Mouse (Mus musculus) heart, embryonic 11.5 days (tissue): ENCODE data around the gene Agbl1. TPM values are rescaled to one million over a fixed set of nuclear protein-coding genes. Genes with fewer than 3 reads are reported as not detected.

Source experiments
- ATAC-seq: fragments of 200-750 bp; cut with Nextera tagmentation; replicated peaks from 2 replicates; pipeline ENCODE4 v1.8.0; 2017; ENCODE audit warnings: moderate library complexity; ENCODE audit not compliant: insufficient number of reproducible peaks, low FRiP score, low TSS enrichment
- H3K27ac ChIP-seq: fragments of 300-500 bp; sonication (generic); 2 replicates; pipeline ENCODE4 v1.5.1; 2014; ENCODE audit warnings: mild to moderate bottlenecking, low read depth, low read length
- H3K27me3 ChIP-seq: fragments of 300-500 bp; sonication (generic); 2 replicates; pipeline ENCODE4 v1.6.1; 2014; ENCODE audit warnings: mild to moderate bottlenecking, low read length, mixed read lengths; ENCODE audit not compliant: control insufficient read depth, insufficient read depth
- H3K36me3 ChIP-seq: fragments of 300-500 bp; sonication (generic); 2 replicates; pipeline ENCODE4 v1.6.1; 2014; ENCODE audit warnings: mild to moderate bottlenecking, low read length, moderate library complexity, mixed read lengths; ENCODE audit not compliant: control insufficient read depth, insufficient read depth
- H3K4me1 ChIP-seq: fragments of 300-500 bp; sonication (generic); 2 replicates; pipeline ENCODE4 v1.6.1; 2014; ENCODE audit warnings: low read length; ENCODE audit not compliant: control insufficient read depth, insufficient read depth
- H3K4me2 ChIP-seq: fragments of 300-500 bp; sonication (generic); 2 replicates; pipeline ENCODE4 v1.6.1; 2014; ENCODE audit warnings: mild to moderate bottlenecking, moderate library complexity
- H3K4me3 ChIP-seq: fragments of 300-500 bp; sonication (generic); 2 replicates; pipeline ENCODE4 v1.5.1; 2014; ENCODE audit warnings: low read depth, low read length
- H3K9ac ChIP-seq: fragments of 300-500 bp; sonication (generic); 2 replicates; pipeline ENCODE4 v1.6.1; 2014; ENCODE audit warnings: mild to moderate bottlenecking, low read depth, low read length, moderate library complexity
- H3K9me3 ChIP-seq: fragments of 300-500 bp; sonication (generic); replicated peaks from 2 replicates; pipeline ENCODE4 v1.6.1; 2016; ENCODE audit warnings: low read length; ENCODE audit not compliant: control insufficient read depth
- WGBS: fragments of 180-500 bp; shearing (Covaris S2); extraction: QIAGEN DNeasy Blood & Tissue Kit; methylation state at CpG from one replicate; pipeline ENCODE4 v1.1.7; 2014; ENCODE audit not compliant: insufficient replicate concordance; 5-methylcytosine and 5-hydroxymethylcytosine counted together
- polyA plus RNA-seq: library from polyadenylated mRNA; unstranded; fragments of >200 nt; fragmentation: Nextera tagmentation; extraction: Ambion mirVana; gene quantifications from 2 replicates; pipeline ENCODE4 v1.2.1, GENCODE M21; 2014

Agbl1 gene
- polyA plus RNA-seq, 1 experiment from 2014 or later = not detected

GRCm38 (mm10) chr7:77029019-77029418, 799.3 kb downstream of the Agbl1 start:
- H3K4me2 ChIP-seq = no peak overlapping the region
- H3K27ac ChIP-seq = no peak overlapping the region
- ATAC-seq = no peak

GRCm38 (mm10) chr7:77076033-77076432, 846.3 kb downstream of the Agbl1 start:
- Histone ChIP-seq H3K27me3 (no peaks in the 10 kb centered on the region), H3K9ac (no peak overlapping the region), H3K9me3 (no peaks in the 10 kb centered on the region), H3K4me3 (no peak overlapping the region), H3K4me2 (no peak overlapping the region), H3K27ac (no peak overlapping the region), H3K36me3 (no peaks in the 10 kb centered on the region), H3K4me1 (no peaks in the 10 kb centered on the region)
- ATAC-seq = no peak

More at GRCm38 (mm10) chr7:77029019-77029418, 799.3 kb downstream of the Agbl1 start:
- H3K4me3 ChIP-seq = no peak overlapping the region
- no peaks in the 10 kb centered on the region for H3K4me1 ChIP-seq
- no peak overlapping the region for H3K9ac ChIP-seq
- no peaks in the 10 kb centered on the region for H3K36me3 ChIP-seq
- no peaks in the 10 kb centered on the region for H3K9me3 ChIP-seq
- no peaks in the 10 kb centered on the region for H3K27me3 ChIP-seq

GRCm38 (mm10) chr7:77087266-77087665, 857.6 kb downstream of the Agbl1 start:
- H3K36me3 ChIP-seq = no peaks in the 10 kb centered on the region
- no peak overlapping the region for H3K9ac ChIP-seq
- no peak overlapping the region for H3K4me3 ChIP-seq
- H3K27me3 ChIP-seq = no peaks in the 10 kb centered on the region
- WGBS = 75% methylated on average over 1 of the region's 1 CpGs
- H3K9me3 ChIP-seq = no peaks in the 10 kb centered on the region
- H3K4me2 ChIP-seq = no peak overlapping the region
- no peaks in the 10 kb centered on the region for H3K4me1 ChIP-seq
- H3K27ac ChIP-seq = no peak overlapping the region
- no peak for ATAC-seq

GRCm38 (mm10) chr7:77095153-77095552, 865.5 kb downstream of the Agbl1 start:
- Histone ChIP-seq H3K27ac (no peak overlapping the region), H3K4me1 (no peaks in the 10 kb centered on the region), H3K4me2 (no peak overlapping the region), H3K27me3 (no peaks in the 10 kb centered on the region), H3K36me3 (no peaks in the 10 kb centered on the region), H3K9me3 (no peaks in the 10 kb centered on the region), H3K9ac (no peak overlapping the region), H3K4me3 (no peak overlapping the region)
- WGBS = 40% methylated on average over 2 of the region's 2 CpGs
- no peak for ATAC-seq

- H3K4me3 ChIP-seq = no peak overlapping the region
- ATAC-seq = no peak
- H3K27me3 ChIP-seq = no peaks in the 10 kb centered on the region
- no peak overlapping the region for H3K27ac ChIP-seq
- WGBS = 86% methylated on average over 1 of the region's 1 CpGs
- H3K36me3 ChIP-seq = no peaks in the 10 kb centered on the region
- no peaks in the 10 kb centered on the region for H3K4me1 ChIP-seq
- H3K9me3 ChIP-seq = no peaks in the 10 kb centered on the region
- no peak overlapping the region for H3K4me2 ChIP-seq
- no peak overlapping the region for H3K9ac ChIP-seq
Observed at GRCm38 (mm10) chr7:77114021-77114420, 884.3 kb downstream of the Agbl1 start.

GRCm38 (mm10) chr7:77129045-77129444, 899.4 kb downstream of the Agbl1 start:
- no peaks in the 10 kb centered on the region for H3K36me3 ChIP-seq
- no peak overlapping the region for H3K27ac ChIP-seq
- H3K27me3 ChIP-seq = no peaks in the 10 kb centered on the region
- WGBS = 57% methylated on average over 1 of the region's 1 CpGs
- no peaks in the 10 kb centered on the region for H3K9me3 ChIP-seq
- no peak for ATAC-seq
- no peaks in the 10 kb centered on the region for H3K4me1 ChIP-seq
- H3K4me3 ChIP-seq = no peak overlapping the region
- no peak overlapping the region for H3K4me2 ChIP-seq
- no peak overlapping the region for H3K9ac ChIP-seq

GRCm38 (mm10) chr7:77131950-77132349, 902.3 kb downstream of the Agbl1 start:
- ATAC-seq = no peak
- H3K4me2 ChIP-seq = no peak overlapping the region
- no peak overlapping the region for H3K9ac ChIP-seq
- H3K4me3 ChIP-seq = no peak overlapping the region
- no peak overlapping the region for H3K27ac ChIP-seq
- H3K27me3 ChIP-seq = no peaks in the 10 kb centered on the region
- WGBS = 33% methylated on average over 7 of the region's 7 CpGs
- H3K9me3 ChIP-seq = no peaks in the 10 kb centered on the region
- no peaks in the 10 kb centered on the region for H3K36me3 ChIP-seq
- H3K4me1 ChIP-seq = no peaks in the 10 kb centered on the region

GRCm38 (mm10) chr7:77132615-77133420, 903.1 kb downstream of the Agbl1 start:
- no peak overlapping the region for H3K9ac ChIP-seq
- no peak overlapping the region for H3K27ac ChIP-seq
- 52% methylated on average over 15 of the region's 15 CpGs for WGBS
- no peaks in the 10 kb centered on the region for H3K36me3 ChIP-seq
- H3K4me2 ChIP-seq = no peak overlapping the region
- no peaks in the 10 kb centered on the region for H3K9me3 ChIP-seq
- H3K27me3 ChIP-seq = no peaks in the 10 kb centered on the region
- no peak for ATAC-seq
- no peaks in the 10 kb centered on the region for H3K4me1 ChIP-seq
- H3K4me3 ChIP-seq = no peak overlapping the region

- Histone ChIP-seq H3K4me2 (no peak overlapping the region), H3K27me3 (no peaks in the 10 kb centered on the region), H3K4me1 (no peaks in the 10 kb centered on the region), H3K9ac (no peak overlapping the region), H3K27ac (no peak overlapping the region), H3K36me3 (no peaks in the 10 kb centered on the region), H3K9me3 (no peaks in the 10 kb centered on the region), H3K4me3 (no peak overlapping the region)
- ATAC-seq = no peak
- 77% methylated on average over 2 of the region's 2 CpGs for WGBS
Observed at GRCm38 (mm10) chr7:77134860-77135259, 905.2 kb downstream of the Agbl1 start.
